Mouse (Mus musculus) neutrophil, adult 65 days (primary cell): Measurements from ENCODE around the gene Gm13124. TPM values are rescaled to one million over a fixed set of nuclear protein-coding genes. Genes with fewer than 3 reads are reported as not detected.

Experiments used
- total RNA-seq: library from RNA; stranded (reverse); gene quantifications from 2 replicates; pipeline ENCODE4 v1.2.4, GENCODE M21; 2023

The Gm13124 gene
- total RNA-seq = not detected in 2 replicates

GRCm38 (mm10) chr4:144565034-144565433 lies at the start of gene Gm13124:
Gene Gm13124 (minus strand): TSS chr4:144565134.

GRCm38 (mm10) chr4:144613407-144613806 lies 48.5 kb upstream of the Gm13124 start, which contains the start of gene Aadacl4:
Gene Aadacl4 (plus strand): TSS chr4:144613707.

DNA sequence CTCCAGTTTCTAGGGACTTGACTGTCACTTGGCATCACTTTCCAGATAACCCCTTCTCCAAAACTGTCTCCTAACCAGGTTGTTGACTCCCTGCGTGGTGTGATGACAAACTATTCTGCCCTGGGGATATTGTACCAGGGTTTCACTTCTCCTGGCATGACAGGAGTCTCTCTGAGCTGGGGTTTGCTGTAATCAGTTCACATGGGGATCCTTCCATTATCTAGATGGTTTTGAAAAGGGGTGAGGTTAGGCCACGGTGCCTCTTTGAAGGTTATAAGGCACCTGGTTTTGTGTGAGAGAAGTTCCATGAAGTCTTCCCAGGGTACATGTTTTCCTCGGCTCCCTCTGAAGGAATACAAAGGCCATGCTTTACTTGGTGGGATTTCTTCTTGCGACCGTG lies 45.4 kb downstream of the Gm13124 start, which contains the start of gene 9430007A20Rik:
Gene 9430007A20Rik, plus strand, starts transcription at position 301 of the 400 bp plus-strand sequence.

Other genes with a start within 250 kb of the Gm13124 start
- gene Gm13128, start 234.9 kb downstream of the Gm13124 start, total RNA-seq = not detected in 2 replicates
- not detected in 2 replicates for gene Gm13119, start 207.2 kb downstream of the Gm13124 start, total RNA-seq
- gene Pramef20, start 187.2 kb downstream of the Gm13124 start, total RNA-seq = not detected in 2 replicates
- not detected in 2 replicates for gene Pramef12, start 156.7 kb downstream of the Gm13124 start, total RNA-seq
- not detected in 2 replicates for gene 1700012P22Rik, start 126.4 kb downstream of the Gm13124 start, total RNA-seq
- not detected in 2 replicates for gene Gm9944, start 111.8 kb downstream of the Gm13124 start, total RNA-seq
- gene Aadacl3, start 101.4 kb downstream of the Gm13124 start, total RNA-seq = not detected in 2 replicates
- not detected in 2 replicates for gene 9430007A20Rik, start 45.3 kb downstream of the Gm13124 start, total RNA-seq
- gene Aadacl4, start 48.6 kb upstream of the Gm13124 start, total RNA-seq = not detected in 2 replicates
- not detected in 2 replicates for gene Gm436, start 121.2 kb upstream of the Gm13124 start, total RNA-seq
- gene Gm13178, start 156.3 kb upstream of the Gm13124 start, total RNA-seq = not detected in 2 replicates
- gene Gm438, start 221.4 kb upstream of the Gm13124 start, total RNA-seq = not detected in 2 replicates